Comparison of ENCODE assay signal across 8 mouse cellular contexts in the genomic region with DNA sequence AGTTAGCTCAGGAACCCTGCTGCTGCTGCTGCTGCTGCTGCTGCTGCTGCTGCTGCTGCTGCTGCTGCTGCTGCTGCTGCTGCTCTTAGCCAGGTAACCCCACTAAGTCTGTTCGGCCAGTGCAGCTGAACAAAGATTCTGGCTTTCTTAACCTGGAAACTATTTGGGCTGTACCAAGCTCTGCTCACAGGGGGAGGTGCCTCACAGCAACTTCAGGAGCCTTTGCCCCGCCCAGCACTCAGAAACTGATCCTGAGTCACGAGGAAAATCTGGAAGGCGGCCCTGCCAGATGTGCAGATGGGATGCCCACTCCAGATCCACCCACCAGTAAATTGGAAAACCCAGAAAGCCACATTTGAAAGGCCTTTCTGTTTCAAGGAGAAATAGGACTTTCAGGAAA. TPM values are rescaled to one million over a fixed set of nuclear protein-coding genes. Genes with fewer than 3 reads are reported as not detected.
A peak's percentile ranks its signal among the peaks of the same experiment; 100 is the strongest.
DNase-seq lines count a peak whose midpoint lies in the region; ATAC-seq and TF ChIP-seq lines count a peak whose summit lies in the region.

Capn6 (minus strand) TSS at position 203 of the 400 bp plus-strand sequence.

- H3K4me2 ChIP-seq in lung, embryonic 15.5 days, result peak within 1 kb of the TSS; percentile 48

- 28% methylated on average over 4 of the region's 4 CpGs for WGBS in lung, embryonic 15.5 days

- peak within 1 kb of the TSS; percentile 19; the same call in 1 of the 2 replicates for H3K27ac ChIP-seq in lung, embryonic 15.5 days
- H3K27ac ChIP-seq in layer of hippocampus, adult 2 months, result no peak within 1 kb of the TSS

- DNase-seq in embryo, embryonic 10 days (ENCODE audit: low spot score), result peak; percentile 61
- DNase-seq in gastrocnemius, adult 18-20 months (ENCODE audit: low spot score), result peak; percentile 34
- DNase-seq in kidney, adult 8-10 months, result peak; percentile 8 to 18
- DNase-seq in cerebellum, postnatal 25 days, result no peak
- DNase-seq in cerebellum, adult 11-12 months, result no peak
- DNase-seq in layer of hippocampus, adult 2 months (ENCODE audit: low spot score in 2 of 2), result no peak
- DNase-seq in frontal cortex, postnatal 10 days (ENCODE audit: low spot score in 2 of 2), result no peak

- TF ChIP-seq CTCF in layer of hippocampus, adult 2 months (conservative IDR thresholded peaks at IDR 0.05), result no peak

- H3K27me3 ChIP-seq in lung, embryonic 15.5 days, result no peaks in the 10 kb centered on the region

- H3K36me3 ChIP-seq in lung, embryonic 15.5 days, result no peaks in the 10 kb centered on the region

- H3K4me1 ChIP-seq in lung, embryonic 15.5 days, result no peaks in the 10 kb centered on the region

- H3K9me3 ChIP-seq in lung, embryonic 15.5 days, result no peaks in the 10 kb centered on the region

- H3K4me3 ChIP-seq in lung, embryonic 15.5 days, result peak within 1 kb of the TSS; percentile 42
- no peak within 1 kb of the TSS for H3K4me3 ChIP-seq in layer of hippocampus, adult 2 months

- peak within 1 kb of the TSS; percentile 16; the same call in 1 of the 2 replicates for H3K9ac ChIP-seq in lung, embryonic 15.5 days

- ATAC-seq in lung, embryonic 15.5 days (ENCODE audit: borderline replicate concordance, extremely low read depth, low FRiP score, low TSS enrichment), result peak; percentile 85

RNA-seq across cellular contexts. Expression of gene Capn6, which starts in this region (rescaled TPM):
- total RNA-seq in gastrocnemius, adult 18-20 months (2021), result 1 to 10 TPM; 1.0 to 2.3 TPM
- 136 and 142 TPM in 2 replicates for polyA plus RNA-seq in lung, embryonic 15.5 days (2015; fragmentation: Nextera tagmentation; extraction: Ambion mirVana)
- under 1 TPM; 0.39 to 0.49 TPM for total RNA-seq in layer of hippocampus, adult 2 months (2021)

Comparison
In these comparisons a context has a peak if more than half of its experiments do, and no peak if none do; other contexts are left out.
1. DNase-seq: peak in embryo, embryonic 10 days (single experiment), gastrocnemius, adult 18-20 months (single experiment) and kidney, adult 8-10 months (2 of 2); none in cerebellum, postnatal 25 days (0 of 2), cerebellum, adult 11-12 months (single experiment), layer of hippocampus, adult 2 months (0 of 2) and frontal cortex, postnatal 10 days (0 of 2).